Mouse (Mus musculus) large intestine, adult 2 months (tissue): ENCODE data around the gene Dbp. TPM values are rescaled to one million over a fixed set of nuclear protein-coding genes. Genes with fewer than 3 reads are reported as not detected.

Experiments used
- DNase-seq: peaks from one replicate; pipeline ENCODE4 v3.0.0-alpha.2; 2012; ENCODE audit warnings: low read depth, low spot score
- WGBS: fragments of 180-500 bp; shearing (Covaris S2); methylation state at CpG from one replicate; pipeline ENCODE4 v1.1.7; 2018; 5-methylcytosine and 5-hydroxymethylcytosine counted together
- polyA plus RNA-seq: library from polyadenylated mRNA; depleted of rRNA; stranded (reverse); fragments of >200 nt; gene quantifications from 2 replicates; pipeline ENCODE4 v1.2.3, GENCODE M21; 2012

The Dbp gene
- polyA plus RNA-seq, 1 experiment: 7.9 TPM

DNA sequence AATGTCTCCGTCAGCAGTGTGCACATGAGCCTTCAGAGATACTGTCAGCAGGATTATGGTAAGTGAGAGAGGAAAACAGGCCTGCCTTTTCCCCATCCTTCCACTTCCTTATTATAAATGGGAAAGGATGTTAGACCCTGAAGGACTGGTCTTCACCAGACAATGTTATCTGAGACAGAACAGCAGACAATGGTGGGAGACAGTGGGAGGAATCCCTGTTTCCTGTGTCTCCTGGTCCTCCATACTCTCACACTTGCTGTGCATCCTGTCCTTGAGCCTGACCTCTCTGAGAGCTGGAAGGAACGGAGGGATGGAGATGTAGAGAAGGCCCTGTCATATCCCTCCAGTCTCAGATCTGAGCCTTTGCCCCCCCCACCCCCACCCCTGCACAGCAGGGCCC is 12.5 kb upstream of the Dbp start:
- WGBS: 92% methylated on average over 2 of the region's 2 CpGs
- DNase-seq: no peak

DNA sequence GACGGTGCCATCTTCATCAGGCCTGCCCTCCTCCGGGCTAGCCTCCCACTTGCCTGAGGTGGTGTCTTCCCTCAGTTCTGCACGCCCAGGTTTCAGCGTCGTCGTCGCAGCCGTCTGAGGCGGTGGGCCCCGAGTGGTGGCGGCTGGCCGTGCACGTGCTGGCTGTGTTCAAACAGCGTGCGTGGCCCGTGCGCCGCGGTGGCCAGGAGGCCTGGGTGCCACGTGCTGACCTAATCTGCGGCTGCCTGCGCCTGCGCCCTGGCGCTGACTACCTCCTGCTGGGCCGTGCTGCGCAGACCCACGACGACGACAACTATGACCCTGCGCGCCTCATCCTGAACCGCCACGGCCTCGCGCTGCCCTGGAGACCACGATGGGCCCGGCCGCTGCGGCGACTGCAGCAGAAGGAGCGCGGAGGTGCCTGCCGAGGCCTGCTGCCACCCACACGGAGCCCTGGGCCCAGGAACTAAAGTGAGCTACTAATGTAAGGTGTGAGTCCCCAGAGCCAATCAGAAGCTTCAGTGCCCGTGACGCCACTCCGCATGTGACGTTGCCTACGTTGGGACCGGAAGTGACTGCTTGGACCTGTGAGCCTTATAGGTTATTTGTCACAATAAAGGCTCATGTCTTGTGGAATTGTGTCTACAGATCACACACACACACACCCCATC is 10.8 kb upstream of the Dbp start, which contains the start of gene Sec1:
Sec1 (minus strand) TSS at position 482 of the 671 bp plus-strand sequence.
- WGBS: 92% methylated on average over 50 of the region's 50 CpGs
- DNase-seq: no peak

GRCm38 (mm10) chr7:45695098-45695497 is 9.8 kb upstream of the Dbp start:
- no peak for DNase-seq
- 40% methylated on average over 6 of the region's 6 CpGs for WGBS

- WGBS: 82% methylated on average over 7 of the region's 7 CpGs
- DNase-seq: no peak
Measured at GRCm38 (mm10) chr7:45697894-45698293, 7.0 kb upstream of the Dbp start.

DNA sequence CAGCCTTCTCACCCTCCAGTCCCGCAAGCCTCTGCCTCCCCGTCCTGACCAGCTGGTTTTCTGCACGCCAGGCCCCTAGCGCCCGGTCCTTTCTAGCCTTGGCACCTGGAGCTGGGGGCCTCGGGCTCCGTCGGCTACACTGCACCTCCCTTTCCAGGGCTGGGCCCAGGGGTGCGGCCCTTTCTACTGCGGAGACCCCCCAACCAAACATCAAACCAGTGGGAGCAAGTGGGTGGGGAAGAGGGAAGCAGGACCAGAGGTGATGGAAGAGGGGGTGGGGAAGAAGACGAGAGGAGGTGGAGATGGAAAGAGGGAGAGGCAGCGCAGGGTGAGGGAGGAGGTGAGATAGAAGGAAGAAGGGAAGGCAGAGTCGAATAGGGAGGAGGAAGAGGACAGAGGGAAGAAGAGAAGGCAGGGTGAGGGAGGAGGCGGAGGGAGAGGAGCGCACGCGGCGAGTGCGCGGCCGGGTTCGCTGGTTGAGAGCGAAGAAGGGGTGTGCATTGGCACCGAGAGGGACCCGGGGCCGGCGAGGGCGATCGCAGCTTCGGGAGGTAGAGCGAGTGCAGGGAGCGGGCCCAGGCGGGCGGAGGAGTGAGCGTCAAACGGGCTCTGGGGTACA is 5.3 kb upstream of the Dbp start, which contains the start of gene Car11:
Car11 (plus strand) TSS at position 321 of the 619 bp plus-strand sequence.
- WGBS: 8% methylated on average over 36 of the region's 36 CpGs
- DNase-seq: no peak

- WGBS: 3% methylated on average over 20 of the region's 20 CpGs
- no peak for DNase-seq
Measured at GRCm38 (mm10) chr7:45700301-45701015, 4.4 kb upstream of the Dbp start.

GRCm38 (mm10) chr7:45701072-45701471 is 3.8 kb upstream of the Dbp start:
- no peak for DNase-seq
- 35% methylated on average over 11 of the region's 11 CpGs for WGBS

DNA sequence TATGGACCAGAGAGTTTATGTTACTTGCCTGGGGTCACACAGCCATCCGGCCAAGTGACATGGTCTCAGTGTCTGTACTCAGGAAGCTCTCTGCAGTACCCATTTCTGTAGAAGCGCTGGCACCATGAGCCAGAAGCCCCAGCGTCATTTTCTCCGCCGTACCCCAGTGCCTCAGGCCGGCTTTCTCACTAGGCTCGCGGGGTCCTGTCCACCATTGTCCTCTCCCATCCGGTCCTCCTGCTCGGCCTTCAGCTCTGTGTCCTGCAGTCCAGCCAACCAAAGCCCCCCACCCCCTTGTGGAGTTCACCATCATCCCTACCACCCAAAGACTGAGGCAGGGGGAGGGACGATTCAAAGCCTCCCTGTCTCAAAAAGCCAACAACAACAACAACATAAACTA is 3.3 kb upstream of the Dbp start:
- 87% methylated on average over 11 of the region's 11 CpGs for WGBS
- no peak for DNase-seq

DNA sequence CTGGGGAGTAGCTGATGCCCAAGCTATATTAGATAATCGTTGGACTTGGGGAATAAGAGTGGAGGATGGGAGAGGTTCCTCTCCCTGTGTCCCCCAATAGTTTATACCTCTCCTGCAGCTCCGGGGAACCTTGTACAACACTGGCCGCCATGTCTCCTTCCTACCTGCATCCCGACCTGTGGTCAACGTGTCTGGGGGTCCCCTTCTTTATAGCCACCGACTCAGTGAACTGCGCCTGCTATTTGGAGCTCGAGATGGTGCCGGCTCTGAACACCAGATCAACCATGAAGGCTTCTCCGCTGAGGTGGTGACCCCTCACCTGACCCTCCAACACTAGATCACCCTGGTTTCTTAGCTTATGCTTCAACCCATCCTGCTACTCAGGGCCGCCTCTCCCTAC is 2.6 kb upstream of the Dbp start:
- no peak for DNase-seq
- 90% methylated on average over 11 of the region's 11 CpGs for WGBS

DNA sequence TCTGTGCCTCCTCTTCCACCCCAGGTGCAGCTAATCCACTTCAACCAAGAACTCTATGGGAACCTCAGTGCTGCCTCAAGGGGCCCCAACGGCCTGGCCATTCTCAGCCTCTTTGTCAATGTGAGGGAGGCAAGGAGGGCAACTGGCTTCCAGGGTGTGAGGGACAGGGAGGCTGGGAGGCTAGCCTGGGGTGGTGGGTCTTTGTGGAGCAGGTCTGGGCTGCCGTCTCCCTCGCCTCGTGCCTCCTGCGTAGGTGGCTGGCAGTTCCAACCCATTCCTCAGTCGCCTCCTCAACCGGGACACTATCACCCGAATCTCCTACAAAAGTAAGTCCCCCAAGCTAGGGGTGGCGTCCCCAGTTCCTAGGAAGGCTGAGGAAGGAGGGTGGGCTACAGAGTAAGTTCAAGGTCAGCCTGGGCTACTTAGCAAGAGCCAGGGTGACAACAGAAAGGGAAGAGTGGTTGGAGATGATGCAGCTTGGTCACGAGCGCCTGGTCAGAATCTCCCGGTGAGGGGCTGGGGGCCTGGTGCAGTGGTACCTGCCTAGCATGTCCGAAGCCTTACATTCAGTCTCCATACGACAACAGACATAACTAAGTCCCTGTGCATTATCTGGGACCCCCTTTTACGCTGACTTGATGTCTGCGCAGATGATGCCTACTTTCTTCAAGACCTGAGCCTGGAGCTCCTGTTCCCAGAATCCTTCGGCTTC is 1.9 kb upstream of the Dbp start:
- WGBS: 92% methylated on average over 17 of the region's 17 CpGs
- no peak for DNase-seq

- WGBS: 35% methylated on average over 12 of the region's 12 CpGs
Measured at GRCm38 (mm10) chr7:45703521-45704033, 1.3 kb upstream of the Dbp start.

DNA sequence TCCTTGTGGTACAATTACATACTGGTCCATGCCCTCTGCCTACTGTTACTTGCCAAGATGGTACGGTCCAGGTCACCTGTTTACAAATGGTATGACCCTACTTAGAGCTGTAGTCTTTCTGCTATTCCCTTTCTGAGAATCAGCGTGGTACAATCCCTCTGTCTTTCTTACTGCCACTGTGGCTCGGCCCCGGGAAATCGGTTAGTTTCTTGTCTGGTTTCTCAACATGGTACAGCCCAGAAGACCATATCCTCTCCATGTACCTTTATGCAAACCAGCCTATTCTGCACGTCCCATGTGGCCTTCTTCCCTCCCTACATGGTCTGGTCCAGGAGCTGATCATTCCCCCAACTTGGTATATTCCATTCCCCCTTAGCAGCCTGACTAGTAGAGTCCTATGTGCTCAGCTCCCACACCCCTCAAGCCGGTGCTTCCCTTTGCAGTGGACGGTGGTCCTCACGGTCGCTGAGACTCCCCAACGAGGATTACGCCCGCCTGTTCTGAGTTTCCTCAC is 785 bp upstream of the Dbp start:
- DNase-seq: no peak
- under 1% methylated on average over 13 of the region's 13 CpGs for WGBS

More at GRCm38 (mm10) chr7:45703521-45704033, 1.3 kb upstream of the Dbp start:
- DNase-seq: no peak

- under 1% methylated on average over 21 of the region's 21 CpGs for WGBS
- DNase-seq: no peak
Measured at GRCm38 (mm10) chr7:45705443-45705864, 566 bp downstream of the Dbp start.

DNA sequence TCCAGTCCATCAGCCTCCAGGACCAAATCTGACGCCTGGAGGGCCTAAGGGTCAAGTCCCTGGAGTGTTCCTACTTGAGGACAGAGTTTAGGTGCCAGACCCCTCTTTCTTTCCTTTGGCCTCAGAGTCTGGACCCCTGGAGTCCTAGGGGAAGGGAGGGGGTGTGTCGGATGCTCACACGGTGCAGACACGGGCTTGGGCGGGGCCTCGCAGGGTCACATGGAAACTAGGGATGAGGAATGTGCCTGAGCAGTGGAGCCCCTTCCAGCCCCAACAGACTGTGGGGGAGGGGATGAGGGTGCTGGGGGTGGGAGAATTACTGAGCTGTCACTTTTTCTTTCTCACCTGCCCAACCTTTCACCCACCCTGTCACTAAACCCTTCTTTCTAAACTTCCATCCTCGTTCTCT is 989 bp downstream of the Dbp start:
- 0% methylated on average over 7 of the region's 7 CpGs for WGBS
- DNase-seq: no peak

- DNase-seq: no peak
- under 1% methylated on average over 41 of the region's 45 CpGs for WGBS
Measured at GRCm38 (mm10) chr7:45706721-45707241, 1.9 kb downstream of the Dbp start.

GRCm38 (mm10) chr7:45707375-45707967 is 2.6 kb downstream of the Dbp start:
- 1% methylated on average over 27 of the region's 27 CpGs for WGBS
- DNase-seq: no peak

DNA sequence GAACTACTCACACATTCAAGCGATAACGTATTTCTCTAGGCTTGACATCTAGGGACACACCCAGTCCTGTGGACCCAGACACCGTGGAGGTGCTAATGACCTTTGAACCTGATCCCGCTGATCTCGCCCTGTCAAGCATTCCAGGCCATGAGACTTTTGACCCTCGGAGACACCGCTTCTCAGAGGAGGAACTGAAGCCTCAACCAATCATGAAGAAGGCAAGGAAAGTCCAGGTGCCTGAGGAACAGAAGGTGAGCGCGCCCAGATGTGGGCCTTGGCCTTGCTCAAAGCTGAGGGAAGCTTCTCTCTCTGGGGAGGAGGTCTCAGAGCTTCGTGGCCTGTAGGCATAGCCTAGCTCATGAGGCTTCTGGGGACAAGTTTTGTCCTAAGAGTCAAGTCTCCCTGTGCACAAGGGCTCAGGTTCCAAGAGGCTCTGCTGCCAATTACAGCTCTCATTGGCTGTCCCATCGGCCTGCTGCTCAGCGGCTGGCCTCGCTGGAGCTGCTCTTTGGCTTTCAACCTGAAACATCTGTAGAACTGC is 3.4 kb downstream of the Dbp start:
- no peak for DNase-seq
- WGBS: 8% methylated on average over 13 of the region's 13 CpGs

DNA sequence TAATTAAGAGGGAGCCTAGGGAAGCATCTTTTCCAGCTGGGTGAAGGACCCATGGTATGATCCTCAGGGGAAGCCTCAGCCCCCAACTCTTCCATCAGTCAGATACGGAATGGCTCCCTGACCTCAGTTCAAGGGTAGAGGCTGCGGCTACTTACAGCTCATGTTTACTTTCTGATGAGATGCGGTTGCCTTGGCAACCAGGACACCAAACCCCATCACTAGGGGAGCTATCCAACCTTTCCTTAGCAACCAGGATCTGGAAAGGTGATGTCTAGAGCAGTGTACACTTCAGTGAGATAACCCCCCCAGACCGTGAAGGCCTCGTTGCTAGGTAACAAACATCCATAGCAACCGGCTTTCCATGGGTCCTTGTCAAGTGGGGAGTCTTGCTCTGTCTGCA is 4.1 kb downstream of the Dbp start:
- DNase-seq: no peak
- 42% methylated on average over 6 of the region's 6 CpGs for WGBS
